Mouse (Mus musculus) naive thymus-derived CD4-positive, alpha-beta T cell, adult 2 months (primary cell): ENCODE results near the gene Ccdc96.
A peak's percentile ranks its signal among the peaks of the same experiment; 100 is the strongest.

Source experiments
- DNase-seq: peaks from one replicate; pipeline ENCODE4 v3.0.0-alpha.2; 2011; ENCODE audit warnings: low read depth

Ccdc96 gene

DNA sequence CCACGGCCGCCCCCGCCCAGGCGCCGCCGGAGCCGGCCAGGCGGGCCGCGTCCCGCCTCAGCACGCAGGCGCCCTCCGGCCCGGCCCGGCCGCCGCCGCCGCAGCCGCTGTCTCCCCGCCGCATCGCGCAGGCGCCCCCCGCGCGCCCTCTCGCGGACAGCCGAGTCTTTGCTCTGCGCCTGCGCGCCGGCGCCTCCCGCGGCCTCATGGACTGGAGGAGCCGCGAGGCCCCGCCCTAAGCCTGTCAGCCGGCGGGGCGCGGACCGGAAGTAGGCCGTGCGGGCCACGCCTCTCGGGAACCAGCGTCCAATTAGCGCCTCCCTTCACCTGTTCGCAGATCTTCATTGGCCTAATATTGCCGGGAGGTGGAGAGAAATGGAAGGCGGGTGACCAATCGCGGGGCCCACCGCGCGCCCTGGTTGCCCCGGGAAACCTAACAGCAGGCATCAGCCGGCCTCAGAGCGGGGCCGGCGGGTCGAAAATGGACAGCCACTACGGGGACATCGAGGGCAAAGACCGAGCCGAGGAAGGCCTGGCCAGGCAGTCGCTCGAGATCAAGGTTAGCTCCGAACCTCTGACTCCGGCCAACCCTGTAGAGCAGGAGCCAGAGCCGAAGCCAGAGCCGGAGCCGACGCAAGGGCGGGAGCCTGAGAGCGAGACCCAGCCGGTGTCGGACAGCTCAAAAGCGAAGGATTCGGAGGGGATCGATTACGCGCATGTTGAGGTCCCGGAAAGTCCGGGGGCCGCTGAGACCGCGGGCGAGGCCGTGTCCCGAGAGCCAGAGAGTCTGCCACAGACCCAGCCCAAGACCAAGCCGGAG lies at the start of gene Ccdc96, which contains the start of gene Tada2b:
TSS of gene Ccdc96 (plus strand) at position 418 of the 820 bp plus-strand sequence.
TSS of gene Tada2b (minus strand) at position 115 of the 820 bp plus-strand sequence.
- peak; percentile 99 for DNase-seq

DNA sequence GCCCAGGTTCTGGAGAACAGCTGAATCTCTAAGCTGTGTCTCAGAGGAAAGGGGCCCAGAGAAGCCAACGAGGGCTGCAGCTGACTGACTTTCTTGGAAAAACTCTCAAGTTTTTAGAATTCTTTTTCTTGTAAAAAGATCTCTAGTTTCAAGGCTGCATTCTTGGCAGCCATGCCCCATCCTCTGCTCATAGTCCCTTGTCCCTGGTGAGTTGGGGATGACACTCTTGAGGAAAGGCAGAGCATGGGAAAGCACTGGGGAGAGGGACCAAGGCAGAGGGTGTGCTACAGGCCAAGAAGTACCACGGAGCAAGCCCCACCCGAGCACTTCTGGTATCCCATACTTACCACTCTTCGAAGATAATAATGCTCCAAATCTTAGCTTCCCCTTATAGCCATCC lies 47.5 kb upstream of the Ccdc96 start:
- no peak for DNase-seq

GRCm38 (mm10) chr5:36440741-36441140 lies 43.6 kb upstream of the Ccdc96 start:
- DNase-seq: no peak

DNA sequence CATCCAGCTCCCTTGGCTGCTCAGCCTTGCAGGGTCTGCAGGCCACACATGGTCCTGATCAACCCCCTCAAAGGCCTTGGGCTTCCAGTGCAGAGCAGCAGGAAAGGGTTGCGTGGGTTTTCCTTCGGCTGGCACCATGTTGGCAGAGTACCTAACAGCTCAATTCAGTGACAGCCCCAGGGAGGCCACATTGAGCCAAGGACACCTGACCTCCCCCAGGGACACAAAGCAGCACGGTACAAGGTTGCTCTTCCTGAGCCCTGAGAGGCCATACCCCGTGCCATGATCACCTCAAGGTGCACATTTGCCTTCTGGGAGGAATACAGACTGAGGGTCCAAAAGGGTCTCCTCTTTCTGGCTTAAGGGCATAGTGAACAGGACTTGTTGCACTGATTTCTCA lies 39.8 kb upstream of the Ccdc96 start:
- no peak for DNase-seq

GRCm38 (mm10) chr5:36445028-36445427 lies 39.4 kb upstream of the Ccdc96 start:
- DNase-seq: no peak

DNA sequence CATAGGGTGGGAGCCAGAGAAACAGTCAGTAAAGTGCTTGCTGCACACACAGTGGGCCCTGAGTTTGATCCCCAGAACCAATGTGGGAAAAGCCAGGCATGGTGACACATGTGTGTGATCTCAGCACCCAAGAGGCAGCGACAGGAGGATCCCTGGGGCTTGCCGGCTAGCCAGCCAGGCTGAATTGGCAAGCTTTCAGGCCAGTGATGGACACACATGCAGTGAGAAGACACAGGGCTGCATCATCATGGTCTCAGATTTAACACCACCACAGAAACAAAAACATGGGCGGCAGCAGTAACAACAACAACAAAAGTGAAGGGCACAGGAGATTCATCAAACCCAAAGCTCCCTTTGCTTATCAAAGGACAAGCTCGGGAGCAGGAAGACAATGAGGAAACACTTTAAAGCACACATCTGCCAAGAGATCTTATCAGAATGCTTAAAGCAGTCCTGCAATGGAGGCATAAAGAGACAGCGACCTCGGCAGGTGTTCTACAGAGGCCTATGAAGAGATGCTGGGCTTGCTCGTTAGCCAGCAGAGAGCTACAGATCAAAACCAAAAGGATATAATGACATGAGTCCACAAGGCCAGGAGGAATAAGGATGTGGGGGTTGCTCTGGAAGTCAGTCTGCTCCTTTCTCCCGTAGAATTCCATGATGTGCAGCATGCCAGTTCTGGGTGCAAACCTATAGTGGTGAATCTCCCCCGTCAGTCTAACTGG lies 38.1 kb upstream of the Ccdc96 start:
- no peak for DNase-seq

- no peak for DNase-seq
Measured at GRCm38 (mm10) chr5:36447872-36448271, 36.5 kb upstream of the Ccdc96 start.

GRCm38 (mm10) chr5:36449710-36450358 lies 34.6 kb upstream of the Ccdc96 start:
- no peak for DNase-seq

GRCm38 (mm10) chr5:36451119-36451518 lies 33.3 kb upstream of the Ccdc96 start:
- DNase-seq: no peak

DNA sequence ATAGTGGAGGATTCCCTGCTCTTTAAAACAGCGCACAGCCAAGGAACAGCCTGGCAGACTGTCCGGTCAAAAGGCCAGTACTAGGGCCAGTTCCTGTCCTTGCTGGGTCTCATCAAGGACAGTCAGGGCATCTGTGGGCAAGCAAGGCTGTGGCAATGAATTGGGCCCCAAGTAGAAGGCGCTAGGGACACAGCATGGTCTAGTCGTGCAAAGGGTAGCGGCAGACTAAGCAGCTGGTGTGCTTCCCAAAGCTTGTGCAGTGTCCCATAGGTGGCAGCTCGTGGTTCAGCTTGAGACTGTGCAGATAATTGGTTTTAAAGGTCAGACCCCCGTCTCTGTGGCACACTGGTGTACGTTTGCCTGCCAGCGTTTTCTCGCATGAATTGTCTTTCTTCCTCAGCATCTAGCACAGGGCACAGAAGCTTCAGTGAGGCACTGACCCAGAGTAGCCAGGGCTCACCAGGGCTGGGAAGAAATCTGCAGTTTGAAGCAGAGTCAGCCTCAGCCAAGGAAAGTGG lies 32.5 kb upstream of the Ccdc96 start:
- no peak for DNase-seq

GRCm38 (mm10) chr5:36452821-36453220 lies 31.6 kb upstream of the Ccdc96 start:
- DNase-seq: no peak

GRCm38 (mm10) chr5:36457706-36458105 lies 26.7 kb upstream of the Ccdc96 start:
- DNase-seq: no peak

GRCm38 (mm10) chr5:36458926-36459325 lies 25.5 kb upstream of the Ccdc96 start:
- DNase-seq: peak; percentile 85

DNA sequence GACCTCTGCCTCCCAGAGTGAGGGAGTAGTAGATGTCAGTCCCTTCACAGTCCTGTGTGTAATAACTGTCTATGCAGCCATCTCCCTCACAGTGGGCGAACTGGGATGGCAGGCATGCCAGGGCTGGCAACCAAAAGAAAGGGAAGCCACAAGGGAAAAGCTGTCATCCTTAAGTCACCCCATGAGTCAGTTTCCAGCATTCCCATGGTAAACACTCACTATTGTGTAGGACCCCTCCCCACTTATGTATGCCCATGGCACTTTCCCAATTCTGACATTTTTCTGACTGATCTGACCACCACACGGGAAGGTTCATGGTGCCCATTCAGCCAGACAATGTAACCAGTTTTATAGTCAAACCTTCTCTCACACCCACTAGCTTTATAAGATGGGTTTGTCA lies 23.7 kb upstream of the Ccdc96 start:
- DNase-seq: no peak

DNA sequence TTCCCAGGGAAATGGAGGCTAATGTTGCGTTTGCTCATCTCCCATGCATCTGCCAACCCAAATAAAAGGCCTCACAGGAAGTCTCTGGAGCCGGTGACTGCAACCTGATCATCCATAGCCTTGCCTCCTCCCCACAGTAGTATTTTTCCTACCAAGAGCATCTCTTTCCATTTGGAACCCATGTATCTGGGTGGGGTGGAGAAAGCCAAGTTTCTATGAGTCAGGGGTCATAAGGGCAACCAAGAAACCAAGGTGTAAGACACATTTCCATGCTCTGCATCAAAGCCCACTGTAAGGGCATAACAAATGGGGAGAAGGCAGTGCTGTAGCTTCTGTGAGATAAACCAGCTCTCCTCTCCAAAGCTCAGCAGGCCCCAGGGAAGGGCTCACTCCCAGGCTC lies 23.2 kb upstream of the Ccdc96 start:
- no peak for DNase-seq

DNA sequence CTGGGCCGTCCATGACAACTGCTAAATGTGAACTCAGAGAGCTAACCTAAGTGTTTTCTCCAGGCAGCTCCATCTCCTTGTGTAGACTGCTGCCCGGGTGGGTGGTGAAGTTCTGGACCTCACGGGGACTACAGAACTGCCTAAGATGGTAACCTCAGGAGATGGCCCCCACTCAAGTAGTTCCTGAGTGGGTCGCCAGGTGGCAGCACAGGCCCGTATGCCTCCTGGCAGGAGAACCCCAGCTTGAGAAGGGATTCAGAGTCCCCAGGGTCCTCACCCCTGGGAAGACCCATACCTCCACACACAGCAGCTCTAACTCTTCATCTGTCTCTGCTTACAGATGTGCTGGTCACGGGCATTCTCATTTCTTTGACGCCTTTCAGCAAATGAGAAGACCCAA lies 21.6 kb upstream of the Ccdc96 start:
- DNase-seq: peak; percentile 91

DNA sequence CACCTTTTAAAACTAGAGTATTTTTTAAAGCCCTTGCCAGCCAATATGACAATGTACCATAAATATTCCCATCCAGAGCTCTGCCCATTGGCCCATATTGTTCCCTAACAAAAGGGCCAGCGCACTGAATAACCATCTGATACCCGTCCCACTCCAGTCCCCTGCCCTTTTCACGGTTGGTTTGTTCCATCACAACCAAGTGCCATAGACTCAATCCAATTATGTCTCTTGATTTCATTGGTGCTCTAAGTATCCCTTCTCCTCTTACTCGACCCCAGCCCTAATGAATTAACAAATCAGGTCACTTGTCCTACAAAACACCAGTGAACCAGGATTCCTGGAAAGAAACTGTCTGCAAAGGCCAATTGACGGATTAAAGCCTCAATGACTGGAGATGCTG lies 21.0 kb upstream of the Ccdc96 start:
- DNase-seq: no peak

- peak; percentile 99 for DNase-seq
Measured at GRCm38 (mm10) chr5:36464709-36465661, 19.4 kb upstream of the Ccdc96 start, which contains the start of gene Grpel1. Gene Grpel1, plus strand, starts transcription at chr5:36464998.

DNA sequence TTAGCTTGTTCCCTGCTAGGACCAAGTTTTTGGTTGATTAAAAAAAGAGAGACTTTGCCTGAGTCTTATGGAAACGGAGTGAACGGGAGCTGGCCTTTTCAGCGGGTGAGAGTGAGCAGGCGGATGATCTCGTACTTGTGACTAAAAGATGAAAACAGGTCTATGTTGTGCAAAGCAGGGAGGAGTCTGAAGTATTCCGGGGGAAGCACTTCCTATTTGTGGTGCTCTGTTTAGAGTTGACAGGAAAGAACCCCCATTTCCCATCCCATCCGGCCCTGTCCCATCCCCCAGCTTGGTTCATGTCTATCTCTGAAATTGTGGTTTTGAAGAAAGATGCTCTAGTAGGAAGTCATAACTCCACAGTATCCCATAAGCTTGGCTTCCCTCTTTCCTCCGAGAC lies 18.5 kb upstream of the Ccdc96 start:
- DNase-seq: peak; percentile 18

- DNase-seq: no peak
Measured at GRCm38 (mm10) chr5:36471206-36471605, 13.2 kb upstream of the Ccdc96 start.
